Mouse (Mus musculus): ENCODE measurements at regions not wholly inside any gene's neighbourhood (a gene's known extent, or its start where the extent isn't known, plus 50 kb on each side); places are given as distances from the start of the nearest gene placed in this dataset.

GRCm38 (mm10) chr5:64601832-64602231 is 201.4 kb upstream of the Klf3 start:
- 73% methylated on average over 5 of the region's 5 CpGs for WGBS
- no peak overlapping the region for H3K4me3 ChIP-seq (ENCODE audit: control insufficient read depth in 1 of 2, insufficient read depth in 1 of 2, low read depth in 1 of 2, low read length in 2 of 2)
- H3K4me2 ChIP-seq (ENCODE audit: low read length) = no peak overlapping the region
- no peak overlapping the region for H3K27ac ChIP-seq (replicated peaks in 1 of 2; ENCODE audit: control insufficient read depth in 1 of 2, insufficient read depth in 1 of 2, low read depth in 2 of 2, low read length in 2 of 2)
- H3K36me3 ChIP-seq (ENCODE audit: control insufficient read depth, insufficient read depth, low read length) = no peaks in the 10 kb centered on the region
- H3K4me1 ChIP-seq (ENCODE audit: control insufficient read depth in 2 of 2, insufficient read depth in 2 of 2, low read length in 2 of 2) = peaks cover 14 to 26% of the 10 kb centered on the region in 2 experiments
- H3K9ac ChIP-seq (ENCODE audit: low read length) = no peak overlapping the region
- no peaks in the 10 kb centered on the region for H3K9me3 ChIP-seq (ENCODE audit: control insufficient read depth, low read length)
- H3K27me3 ChIP-seq (ENCODE audit: control insufficient read depth, insufficient read depth, low read length) = no peaks in the 10 kb centered on the region
- ATAC-seq (ENCODE audit: insufficient number of reproducible peaks, insufficient read depth, low FRiP score, low read depth) = no peak

- H3K36me3 ChIP-seq (ENCODE audit: control insufficient read depth, insufficient read depth, low read length) = no peaks in the 10 kb centered on the region
- H3K9me3 ChIP-seq (ENCODE audit: control insufficient read depth, low read length) = no peaks in the 10 kb centered on the region
- no peaks in the 10 kb centered on the region for H3K27me3 ChIP-seq (ENCODE audit: control insufficient read depth, insufficient read depth, low read length)
- H3K27ac ChIP-seq (replicated peaks in 1 of 2; ENCODE audit: control insufficient read depth in 1 of 2, insufficient read depth in 1 of 2, low read depth in 2 of 2, low read length in 2 of 2) = no peak overlapping the region
- WGBS = 81% methylated on average over 8 of the region's 8 CpGs
- no peak for ATAC-seq (ENCODE audit: insufficient number of reproducible peaks, insufficient read depth, low FRiP score, low read depth)
- no peak overlapping the region for H3K4me2 ChIP-seq (ENCODE audit: low read length)
- H3K4me1 ChIP-seq (ENCODE audit: control insufficient read depth in 2 of 2, insufficient read depth in 2 of 2, low read length in 2 of 2) = peaks cover 14 to 26% of the 10 kb centered on the region in 2 experiments
- H3K4me3 ChIP-seq (ENCODE audit: control insufficient read depth in 1 of 2, insufficient read depth in 1 of 2, low read depth in 1 of 2, low read length in 2 of 2) = no peak overlapping the region
- H3K9ac ChIP-seq (ENCODE audit: low read length) = no peak overlapping the region
Measured at GRCm38 (mm10) chr5:64602356-64602936, 200.7 kb upstream of the Klf3 start.

- 63% methylated on average over 11 of the region's 11 CpGs for WGBS
- no peak overlapping the region for H3K27ac ChIP-seq (replicated peaks in 1 of 2; ENCODE audit: control insufficient read depth in 1 of 2, insufficient read depth in 1 of 2, low read depth in 2 of 2, low read length in 2 of 2)
- ATAC-seq (ENCODE audit: insufficient number of reproducible peaks, insufficient read depth, low FRiP score, low read depth) = no peak
- no peaks in the 10 kb centered on the region for H3K9me3 ChIP-seq (ENCODE audit: control insufficient read depth, low read length)
- H3K9ac ChIP-seq (ENCODE audit: low read length) = no peak overlapping the region
- peaks cover 14 to 26% of the 10 kb centered on the region in 2 experiments for H3K4me1 ChIP-seq (ENCODE audit: control insufficient read depth in 2 of 2, insufficient read depth in 2 of 2, low read length in 2 of 2)
- no peaks in the 10 kb centered on the region for H3K36me3 ChIP-seq (ENCODE audit: control insufficient read depth, insufficient read depth, low read length)
- H3K4me2 ChIP-seq (ENCODE audit: low read length) = no peak overlapping the region
- no peak overlapping the region for H3K4me3 ChIP-seq (ENCODE audit: control insufficient read depth in 1 of 2, insufficient read depth in 1 of 2, low read depth in 1 of 2, low read length in 2 of 2)
- no peaks in the 10 kb centered on the region for H3K27me3 ChIP-seq (ENCODE audit: control insufficient read depth, insufficient read depth, low read length)
Measured at GRCm38 (mm10) chr5:64602996-64603755, 200.0 kb upstream of the Klf3 start.

GRCm38 (mm10) chr5:64605171-64605570 is 198.0 kb upstream of the Klf3 start:
- H3K27ac ChIP-seq (replicated peaks in 1 of 2; ENCODE audit: control insufficient read depth in 1 of 2, insufficient read depth in 1 of 2, low read depth in 2 of 2, low read length in 2 of 2) = no peak overlapping the region
- peaks cover 12 to 25% of the 10 kb centered on the region in 2 experiments for H3K4me1 ChIP-seq (ENCODE audit: control insufficient read depth in 2 of 2, insufficient read depth in 2 of 2, low read length in 2 of 2)
- no peaks in the 10 kb centered on the region for H3K27me3 ChIP-seq (ENCODE audit: control insufficient read depth, insufficient read depth, low read length)
- ATAC-seq (ENCODE audit: insufficient number of reproducible peaks, insufficient read depth, low FRiP score, low read depth) = no peak
- H3K4me3 ChIP-seq (ENCODE audit: control insufficient read depth in 1 of 2, insufficient read depth in 1 of 2, low read depth in 1 of 2, low read length in 2 of 2) = no peak overlapping the region
- no peak overlapping the region for H3K9ac ChIP-seq (ENCODE audit: low read length)
- no peak overlapping the region for H3K4me2 ChIP-seq (ENCODE audit: low read length)
- H3K36me3 ChIP-seq (ENCODE audit: control insufficient read depth, insufficient read depth, low read length) = no peaks in the 10 kb centered on the region
- H3K9me3 ChIP-seq (ENCODE audit: control insufficient read depth, low read length) = no peaks in the 10 kb centered on the region

GRCm38 (mm10) chr5:64605991-64606390 is 197.2 kb upstream of the Klf3 start:
- H3K27ac ChIP-seq (replicated peaks in 1 of 2; ENCODE audit: control insufficient read depth in 1 of 2, insufficient read depth in 1 of 2, low read depth in 2 of 2, low read length in 2 of 2) = no peak overlapping the region
- H3K27me3 ChIP-seq (ENCODE audit: control insufficient read depth, insufficient read depth, low read length) = no peaks in the 10 kb centered on the region
- 79% methylated on average over 5 of the region's 5 CpGs for WGBS
- H3K36me3 ChIP-seq (ENCODE audit: control insufficient read depth, insufficient read depth, low read length) = no peaks in the 10 kb centered on the region
- no peak overlapping the region for H3K4me2 ChIP-seq (ENCODE audit: low read length)
- no peak overlapping the region for H3K4me3 ChIP-seq (ENCODE audit: control insufficient read depth in 1 of 2, insufficient read depth in 1 of 2, low read depth in 1 of 2, low read length in 2 of 2)
- H3K9ac ChIP-seq (ENCODE audit: low read length) = no peak overlapping the region
- H3K4me1 ChIP-seq (ENCODE audit: control insufficient read depth in 2 of 2, insufficient read depth in 2 of 2, low read length in 2 of 2) = peaks cover 15 to 25% of the 10 kb centered on the region in 2 experiments
- H3K9me3 ChIP-seq (ENCODE audit: control insufficient read depth, low read length) = no peaks in the 10 kb centered on the region
- ATAC-seq (ENCODE audit: insufficient number of reproducible peaks, insufficient read depth, low FRiP score, low read depth) = no peak

GRCm38 (mm10) chr5:64609378-64610087 is 193.7 kb upstream of the Klf3 start:
- no peaks in the 10 kb centered on the region for H3K27me3 ChIP-seq (ENCODE audit: control insufficient read depth, insufficient read depth, low read length)
- H3K4me3 ChIP-seq (ENCODE audit: control insufficient read depth in 1 of 2, insufficient read depth in 1 of 2, low read depth in 1 of 2, low read length in 2 of 2) = no peak overlapping the region
- no peak overlapping the region for H3K9ac ChIP-seq (ENCODE audit: low read length)
- ATAC-seq (ENCODE audit: insufficient number of reproducible peaks, insufficient read depth, low FRiP score, low read depth) = no peak
- H3K36me3 ChIP-seq (ENCODE audit: control insufficient read depth, insufficient read depth, low read length) = no peaks in the 10 kb centered on the region
- H3K4me1 ChIP-seq (ENCODE audit: control insufficient read depth in 2 of 2, insufficient read depth in 2 of 2, low read length in 2 of 2) = peaks cover 11 to 17% of the 10 kb centered on the region in 2 experiments
- H3K9me3 ChIP-seq (ENCODE audit: control insufficient read depth, low read length) = no peaks in the 10 kb centered on the region
- peak overlapping the region in 1 of 2 experiments; percentile 83; a peak in 2 of 4 replicates for H3K27ac ChIP-seq (replicated peaks in 1 of 2; ENCODE audit: control insufficient read depth in 1 of 2, insufficient read depth in 1 of 2, low read depth in 2 of 2, low read length in 2 of 2)
- no peak overlapping the region for H3K4me2 ChIP-seq (ENCODE audit: low read length)
- 79% methylated on average over 3 of the region's 3 CpGs for WGBS

GRCm38 (mm10) chr5:64610146-64610545 is 193.0 kb upstream of the Klf3 start:
- ATAC-seq (ENCODE audit: insufficient number of reproducible peaks, insufficient read depth, low FRiP score, low read depth) = no peak
- Histone ChIP-seq H3K27me3 (ENCODE audit: control insufficient read depth, insufficient read depth, low read length) (no peaks in the 10 kb centered on the region), H3K4me1 (ENCODE audit: control insufficient read depth in 2 of 2, insufficient read depth in 2 of 2, low read length in 2 of 2) (peaks cover 11 to 17% of the 10 kb centered on the region in 2 experiments), H3K4me3 (ENCODE audit: control insufficient read depth in 1 of 2, insufficient read depth in 1 of 2, low read depth in 1 of 2, low read length in 2 of 2) (no peak overlapping the region), H3K9ac (ENCODE audit: low read length) (peak overlapping the region; percentile 34; the same call in 1 of the 2 replicates), H3K9me3 (ENCODE audit: control insufficient read depth, low read length) (no peaks in the 10 kb centered on the region), H3K4me2 (ENCODE audit: low read length) (peak overlapping the region; percentile 36; the same call in 1 of the 2 replicates), H3K36me3 (ENCODE audit: control insufficient read depth, insufficient read depth, low read length) (no peaks in the 10 kb centered on the region), H3K27ac (replicated peaks in 1 of 2; ENCODE audit: control insufficient read depth in 1 of 2, insufficient read depth in 1 of 2, low read depth in 2 of 2, low read length in 2 of 2) (peak overlapping the region; percentile 77 to 83)
- 22% methylated on average over 3 of the region's 3 CpGs for WGBS
